Mouse (Mus musculus): Measurements from ENCODE around the gene Wfdc17. TPM values are rescaled to one million over a fixed set of nuclear protein-coding genes. Genes with fewer than 3 reads are reported as not detected.

The Wfdc17 gene
- polyA plus RNA-seq, 1 experiment = not detected

DNA sequence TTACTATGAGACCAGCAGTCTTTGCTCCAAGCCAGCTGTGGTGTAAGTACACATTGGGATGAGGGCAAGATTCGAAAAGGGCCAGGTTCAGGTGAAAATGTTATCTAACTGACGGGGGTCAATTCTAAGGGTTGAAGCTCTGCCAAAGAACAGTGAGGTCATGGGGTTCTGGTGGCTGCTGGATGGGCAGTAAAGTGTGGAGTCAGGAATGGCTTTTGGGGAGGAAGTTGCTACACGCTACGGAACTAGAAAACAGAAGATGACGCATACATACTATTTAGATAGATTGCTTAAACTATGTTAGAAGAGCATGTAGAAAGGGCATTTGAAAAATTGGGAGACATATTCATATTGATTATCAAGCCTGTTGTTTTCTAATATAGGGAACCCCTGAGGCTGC lies 40.3 kb upstream of the Wfdc17 start:
- Histone ChIP-seq H3ac (ENCODE audit: control insufficient read depth, insufficient read length) (no peak overlapping the region), H3K79me2 (ENCODE audit: control insufficient read depth, insufficient read depth) (no peaks in the 10 kb centered on the region), H3K27me3 (ENCODE audit: control insufficient read depth, insufficient read depth, insufficient read length) (peaks cover 9% of the 10 kb centered on the region), H3K4me2 (ENCODE audit: low read depth) (no peak overlapping the region), H3K4me3 (no peak overlapping the region), H3K36me3 (ENCODE audit: control insufficient read depth, insufficient read depth) (no peaks in the 10 kb centered on the region)
- TF ChIP-seq E2F4 (IDR thresholded peaks at IDR 0.05; ENCODE audit: insufficient read depth) = no peak
- no peak for TF ChIP-seq TCF12 (IDR thresholded peaks at IDR 0.05; ENCODE audit: insufficient read depth, poor library complexity, severe bottlenecking)
- no peak for TF ChIP-seq REST (IDR thresholded peaks at IDR 0.05; ENCODE audit: insufficient read depth, insufficient read length)
- TF ChIP-seq TCF3 (IDR thresholded peaks at IDR 0.05; ENCODE audit: insufficient read length, low read depth) = no peak
- no peak for TF ChIP-seq MYOD1 (IDR thresholded peaks at IDR 0.05; ENCODE audit: control insufficient read depth in 1 of 3, insufficient read length in 2 of 3, low read depth in 2 of 3)
- TF ChIP-seq POLR2A (IDR thresholded peaks at IDR 0.05; ENCODE audit: insufficient read length, low read depth) = no peak
- TF ChIP-seq MAX (IDR thresholded peaks at IDR 0.05; ENCODE audit: low read depth) = no peak
- TF ChIP-seq SRF (IDR thresholded peaks at IDR 0.05; ENCODE audit: control insufficient read depth, insufficient read length, low read depth) = no peak
- TF ChIP-seq MYOG (IDR thresholded peaks at IDR 0.05; ENCODE audit: control insufficient read depth in 1 of 3, insufficient read depth in 1 of 3, insufficient read length in 2 of 3, low read depth in 2 of 3) = no peak
- TF ChIP-seq POLR2AphosphoS2 (IDR thresholded peaks at IDR 0.05; ENCODE audit: insufficient read length, low read depth) = no peak
- no peak for TF ChIP-seq USF1 (IDR thresholded peaks at IDR 0.05; ENCODE audit: low read depth)
- no peak for TF ChIP-seq CEBPB (IDR thresholded peaks at IDR 0.05; ENCODE audit: insufficient read depth, poor library complexity, severe bottlenecking)

DNA sequence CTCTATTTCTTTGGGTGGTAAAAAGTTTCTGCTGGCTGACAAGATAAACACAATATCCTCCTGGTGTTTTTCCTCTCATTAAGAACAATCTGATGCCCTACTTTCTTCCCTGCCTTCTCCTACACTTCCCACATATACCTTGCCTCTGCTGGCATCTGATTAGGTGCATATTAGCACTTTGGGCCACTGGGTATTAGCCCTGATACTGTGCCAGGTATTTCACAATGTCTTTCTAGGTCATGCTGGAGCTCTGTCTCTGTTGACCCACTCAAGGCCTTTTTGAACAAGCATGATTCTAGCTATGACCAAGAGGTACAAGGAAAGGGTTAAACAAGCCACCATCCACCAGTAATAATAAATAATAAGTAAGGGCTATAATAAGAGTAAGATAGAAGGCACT lies 32.0 kb upstream of the Wfdc17 start:
- Histone ChIP-seq H3K27me3 (ENCODE audit: control insufficient read depth, insufficient read depth, insufficient read length) (no peaks in the 10 kb centered on the region), H3K36me3 (ENCODE audit: control insufficient read depth, insufficient read depth) (no peaks in the 10 kb centered on the region), H3K79me2 (ENCODE audit: control insufficient read depth, insufficient read depth) (no peaks in the 10 kb centered on the region), H3ac (ENCODE audit: control insufficient read depth, insufficient read length) (no peak overlapping the region), H3K4me2 (ENCODE audit: low read depth) (no peak overlapping the region), H3K4me3 (no peak overlapping the region)
- no peak for TF ChIP-seq POLR2AphosphoS2 (IDR thresholded peaks at IDR 0.05; ENCODE audit: insufficient read length, low read depth)
- no peak for TF ChIP-seq E2F4 (IDR thresholded peaks at IDR 0.05; ENCODE audit: insufficient read depth)
- TF ChIP-seq MAX (IDR thresholded peaks at IDR 0.05; ENCODE audit: low read depth) = no peak
- TF ChIP-seq MYOD1 (IDR thresholded peaks at IDR 0.05; ENCODE audit: control insufficient read depth in 1 of 3, insufficient read length in 2 of 3, low read depth in 2 of 3) = no peak
- TF ChIP-seq SRF (IDR thresholded peaks at IDR 0.05; ENCODE audit: control insufficient read depth, insufficient read length, low read depth) = no peak
- no peak for TF ChIP-seq TCF3 (IDR thresholded peaks at IDR 0.05; ENCODE audit: insufficient read length, low read depth)
- TF ChIP-seq CEBPB (IDR thresholded peaks at IDR 0.05; ENCODE audit: insufficient read depth, poor library complexity, severe bottlenecking) = no peak
- TF ChIP-seq MYOG (IDR thresholded peaks at IDR 0.05; ENCODE audit: control insufficient read depth in 1 of 3, insufficient read depth in 1 of 3, insufficient read length in 2 of 3, low read depth in 2 of 3) = no peak
- no peak for TF ChIP-seq REST (IDR thresholded peaks at IDR 0.05; ENCODE audit: insufficient read depth, insufficient read length)
- no peak for TF ChIP-seq TCF12 (IDR thresholded peaks at IDR 0.05; ENCODE audit: insufficient read depth, poor library complexity, severe bottlenecking)
- TF ChIP-seq POLR2A (IDR thresholded peaks at IDR 0.05; ENCODE audit: insufficient read length, low read depth) = no peak

DNA sequence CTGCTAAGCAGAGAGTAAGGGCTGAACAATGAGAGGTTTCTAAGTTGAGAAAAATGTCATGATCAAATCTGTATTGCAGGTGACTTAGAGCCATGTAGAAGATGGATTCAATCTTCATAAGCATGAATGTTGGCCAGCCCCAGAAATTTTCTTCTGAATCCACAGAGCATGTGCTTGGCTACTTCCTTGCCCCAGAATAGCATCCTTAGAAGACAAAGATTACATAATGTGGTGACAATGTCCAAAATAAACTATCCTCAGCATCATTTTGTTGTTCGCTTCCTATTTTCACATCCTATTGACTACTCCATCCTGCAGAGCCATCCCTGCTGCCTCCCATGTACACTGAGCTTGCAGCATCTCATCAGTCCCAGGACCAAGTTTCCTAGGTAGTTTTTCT lies 28.1 kb upstream of the Wfdc17 start:
- TF ChIP-seq USF1 (IDR thresholded peaks at IDR 0.05; ENCODE audit: low read depth) (no peak), MYOG (IDR thresholded peaks at IDR 0.05; ENCODE audit: control insufficient read depth in 1 of 3, insufficient read depth in 1 of 3, insufficient read length in 2 of 3, low read depth in 2 of 3) (no peak), E2F4 (IDR thresholded peaks at IDR 0.05; ENCODE audit: insufficient read depth) (no peak), REST (IDR thresholded peaks at IDR 0.05; ENCODE audit: insufficient read depth, insufficient read length) (no peak), MYOD1 (IDR thresholded peaks at IDR 0.05; ENCODE audit: control insufficient read depth in 1 of 3, insufficient read length in 2 of 3, low read depth in 2 of 3) (no peak), POLR2A (IDR thresholded peaks at IDR 0.05; ENCODE audit: insufficient read length, low read depth) (no peak), CEBPB (IDR thresholded peaks at IDR 0.05; ENCODE audit: insufficient read depth, poor library complexity, severe bottlenecking) (no peak)
- no peak overlapping the region for H3K4me2 ChIP-seq (ENCODE audit: low read depth)

DNA sequence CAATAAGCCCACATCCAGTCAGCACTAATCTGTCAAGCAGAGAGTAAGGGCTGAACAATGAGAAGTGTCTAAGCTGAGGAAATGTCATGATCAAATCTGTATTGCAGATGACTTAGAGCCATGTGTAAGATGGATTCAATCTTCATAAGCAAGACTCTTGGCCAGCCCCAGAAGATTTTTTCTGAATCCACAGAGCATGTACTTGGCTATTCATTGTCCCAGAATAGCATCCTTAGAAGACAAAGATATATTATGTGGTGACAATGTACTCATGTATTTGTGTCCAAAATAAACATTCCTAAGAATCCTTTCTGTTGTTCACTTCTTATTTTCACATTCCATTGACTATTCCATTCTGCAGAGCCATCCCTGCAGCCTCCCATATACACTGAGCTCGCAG lies 13.9 kb upstream of the Wfdc17 start:
- no peaks in the 10 kb centered on the region for H3K36me3 ChIP-seq (ENCODE audit: control insufficient read depth, insufficient read depth)
- no peaks in the 10 kb centered on the region for H3K79me2 ChIP-seq (ENCODE audit: control insufficient read depth, insufficient read depth)
- no peak overlapping the region for H3K4me2 ChIP-seq (ENCODE audit: low read depth)
- H3ac ChIP-seq (ENCODE audit: control insufficient read depth, insufficient read length) = no peak overlapping the region
- H3K4me3 ChIP-seq = no peak overlapping the region
- TF ChIP-seq TCF12 (IDR thresholded peaks at IDR 0.05; ENCODE audit: insufficient read depth, poor library complexity, severe bottlenecking) (no peak), REST (IDR thresholded peaks at IDR 0.05; ENCODE audit: insufficient read depth, insufficient read length) (no peak), MYOD1 (IDR thresholded peaks at IDR 0.05; ENCODE audit: control insufficient read depth in 1 of 3, insufficient read length in 2 of 3, low read depth in 2 of 3) (no peak), POLR2A (IDR thresholded peaks at IDR 0.05; ENCODE audit: insufficient read length, low read depth) (no peak), MYOG (IDR thresholded peaks at IDR 0.05; ENCODE audit: control insufficient read depth in 1 of 3, insufficient read depth in 1 of 3, insufficient read length in 2 of 3, low read depth in 2 of 3) (no peak), USF1 (IDR thresholded peaks at IDR 0.05; ENCODE audit: low read depth) (peak; percentile 43)
- H3K27me3 ChIP-seq (ENCODE audit: control insufficient read depth, insufficient read depth, insufficient read length) = no peaks in the 10 kb centered on the region

More for the DNA sequence above, 28.1 kb upstream of the Wfdc17 start:
- no peaks in the 10 kb centered on the region for H3K27me3 ChIP-seq (ENCODE audit: control insufficient read depth, insufficient read depth, insufficient read length)
- no peaks in the 10 kb centered on the region for H3K79me2 ChIP-seq (ENCODE audit: control insufficient read depth, insufficient read depth)
- no peak overlapping the region for H3K4me3 ChIP-seq
- no peak overlapping the region for H3ac ChIP-seq (ENCODE audit: control insufficient read depth, insufficient read length)
- H3K36me3 ChIP-seq (ENCODE audit: control insufficient read depth, insufficient read depth) = no peaks in the 10 kb centered on the region

DNA sequence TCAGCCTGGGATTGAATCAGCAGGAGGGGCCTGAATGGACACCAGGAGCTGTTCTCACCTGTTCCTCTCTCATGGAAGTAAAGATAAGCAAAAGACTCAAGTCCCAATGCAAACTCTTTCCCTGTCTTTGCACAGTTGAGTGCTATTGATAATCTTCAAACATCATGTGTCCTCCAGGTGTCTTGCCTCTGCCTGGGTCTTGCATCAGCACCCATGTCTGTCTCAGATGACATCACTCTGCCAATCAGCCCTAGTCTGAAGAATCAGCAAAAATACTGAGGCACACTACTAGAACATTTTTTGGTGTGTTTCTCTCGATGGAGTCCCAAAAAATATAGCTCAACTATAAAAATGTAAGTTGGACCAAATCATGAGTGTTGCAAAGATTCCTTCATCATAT lies 11.8 kb upstream of the Wfdc17 start:
- no peaks in the 10 kb centered on the region for H3K79me2 ChIP-seq (ENCODE audit: control insufficient read depth, insufficient read depth)
- no peak overlapping the region for H3K4me2 ChIP-seq (ENCODE audit: low read depth)
- no peak for TF ChIP-seq CEBPB (IDR thresholded peaks at IDR 0.05; ENCODE audit: insufficient read depth, poor library complexity, severe bottlenecking)
- TF ChIP-seq MYOD1 (IDR thresholded peaks at IDR 0.05; ENCODE audit: control insufficient read depth in 1 of 3, insufficient read length in 2 of 3, low read depth in 2 of 3) = no peak
- no peak for TF ChIP-seq REST (IDR thresholded peaks at IDR 0.05; ENCODE audit: insufficient read depth, insufficient read length)
- TF ChIP-seq TCF12 (IDR thresholded peaks at IDR 0.05; ENCODE audit: insufficient read depth, poor library complexity, severe bottlenecking) = no peak
- no peak for TF ChIP-seq POLR2AphosphoS2 (IDR thresholded peaks at IDR 0.05; ENCODE audit: insufficient read length, low read depth)
- TF ChIP-seq E2F4 (IDR thresholded peaks at IDR 0.05; ENCODE audit: insufficient read depth) = no peak
- no peak for TF ChIP-seq MYOG (IDR thresholded peaks at IDR 0.05; ENCODE audit: control insufficient read depth in 1 of 3, insufficient read depth in 1 of 3, insufficient read length in 2 of 3, low read depth in 2 of 3)
- TF ChIP-seq SRF (IDR thresholded peaks at IDR 0.05; ENCODE audit: control insufficient read depth, insufficient read length, low read depth) = no peak
- TF ChIP-seq USF1 (IDR thresholded peaks at IDR 0.05; ENCODE audit: low read depth) = no peak
- no peak for TF ChIP-seq POLR2A (IDR thresholded peaks at IDR 0.05; ENCODE audit: insufficient read length, low read depth)
- TF ChIP-seq TCF3 (IDR thresholded peaks at IDR 0.05; ENCODE audit: insufficient read length, low read depth) = no peak
- TF ChIP-seq MAX (IDR thresholded peaks at IDR 0.05; ENCODE audit: low read depth) = no peak
- no peaks in the 10 kb centered on the region for H3K36me3 ChIP-seq (ENCODE audit: control insufficient read depth, insufficient read depth)
- no peak overlapping the region for H3K4me3 ChIP-seq
- no peak overlapping the region for H3ac ChIP-seq (ENCODE audit: control insufficient read depth, insufficient read length)
- no peaks in the 10 kb centered on the region for H3K27me3 ChIP-seq (ENCODE audit: control insufficient read depth, insufficient read depth, insufficient read length)

All from myocyte (in vitro differentiated cells).